Mouse (Mus musculus): ENCODE measurements around the gene Mfn2.
"Not testable (repeated sequence)": the region's sequence is repeated elsewhere in the genome, so short reads cannot be mapped to it uniquely, and the experiment has no call there.

Gene Mfn2

GRCm38 (mm10) chr4:147868450-147869031, 36.0 kb downstream of the Mfn2 start, which contains the start of the genes Miip and Fv1:
Miip (minus strand) TSS chr4:147868816.
Fv1 (plus strand) TSS chr4:147868979.
- DNase-seq (ENCODE audit: low spot score in 2 of 2) = peak; percentile 98

- DNase-seq (ENCODE audit: low spot score in 2 of 2) = no peak
These were observed 36.7 kb downstream of the Mfn2 start for GRCm38 (mm10) chr4:147867563-147868449.

- DNase-seq (ENCODE audit: low spot score in 2 of 2) = not testable (repeated sequence)
These were observed 37.7 kb downstream of the Mfn2 start for GRCm38 (mm10) chr4:147866793-147867192.

- no peak for DNase-seq (ENCODE audit: low spot score in 2 of 2)
These were observed 38.4 kb downstream of the Mfn2 start for GRCm38 (mm10) chr4:147866056-147866455.

- DNase-seq (ENCODE audit: low spot score in 2 of 2) = no peak
These were observed 38.9 kb downstream of the Mfn2 start for GRCm38 (mm10) chr4:147865651-147866050.

- no peak for DNase-seq (ENCODE audit: low spot score in 2 of 2)
These were observed 42.5 kb downstream of the Mfn2 start for GRCm38 (mm10) chr4:147862051-147862450.

- no peak for DNase-seq (ENCODE audit: low spot score in 2 of 2)
These were observed 53.7 kb downstream of the Mfn2 start for GRCm38 (mm10) chr4:147850776-147851175.

GRCm38 (mm10) chr4:147848584-147848991, 55.9 kb downstream of the Mfn2 start:
- DNase-seq (ENCODE audit: low spot score in 2 of 2) = no peak

GRCm38 (mm10) chr4:147847614-147848583, 56.6 kb downstream of the Mfn2 start, which contains the start of gene Zfp933:
Zfp933 (minus strand) TSS chr4:147848366.
- peak; percentile 79 to 85 for DNase-seq (ENCODE audit: low spot score in 2 of 2)

- no peak for DNase-seq (ENCODE audit: low spot score in 2 of 2)
These were observed 61.6 kb downstream of the Mfn2 start for GRCm38 (mm10) chr4:147842871-147843270.

- DNase-seq (ENCODE audit: low spot score in 2 of 2) = peak in 1 of 2 experiments; percentile 23
These were observed 65.2 kb downstream of the Mfn2 start for GRCm38 (mm10) chr4:147839282-147839681.

- no peak for DNase-seq (ENCODE audit: low spot score in 2 of 2)
These were observed 80.1 kb downstream of the Mfn2 start for GRCm38 (mm10) chr4:147824389-147824788.
